Mouse (Mus musculus): ENCODE measurements at regions not wholly inside any gene's neighbourhood (a gene's known extent, or its start where the extent isn't known, plus 50 kb on each side); places are given as distances from the start of the nearest gene placed in this dataset.
A peak's percentile ranks its signal among the peaks of the same experiment; 100 is the strongest.

- Histone ChIP-seq H3K36me3 (ENCODE audit: insufficient read depth) (no peaks in the 10 kb centered on the region), H3K27me3 (ENCODE audit: insufficient read depth, low read length) (no peaks in the 10 kb centered on the region), H3K9ac (no peak overlapping the region), H3K27ac (ENCODE audit: low read depth) (no peak overlapping the region), H3K4me3 (ENCODE audit: low read depth, low read length) (no peak overlapping the region), H3K9me3 (ENCODE audit: low read depth, low read length) (no peaks in the 10 kb centered on the region), H3K4me1 (ENCODE audit: insufficient read depth) (no peaks in the 10 kb centered on the region), H3K4me2 (no peak overlapping the region)
- no peak for TF ChIP-seq CTCF (IDR thresholded peaks at IDR 0.05; ENCODE audit: low read depth)
- DNase-seq = peak; percentile 71
- 39% methylated on average over 4 of the region's 4 CpGs for WGBS
- ATAC-seq (ENCODE audit: insufficient read depth) = no peak
Observed at GRCm38 (mm10) chr1:185648926-185649325, 194.3 kb downstream of the Slc30a10 start.

- no peak overlapping the region for H3K4me2 ChIP-seq
- no peaks in the 10 kb centered on the region for H3K4me1 ChIP-seq (ENCODE audit: insufficient read depth)
- H3K9ac ChIP-seq = no peak overlapping the region
- H3K36me3 ChIP-seq (ENCODE audit: insufficient read depth) = no peaks in the 10 kb centered on the region
- H3K27me3 ChIP-seq (ENCODE audit: insufficient read depth, low read length) = no peaks in the 10 kb centered on the region
- no peak overlapping the region for H3K27ac ChIP-seq (ENCODE audit: low read depth)
- no peak overlapping the region for H3K4me3 ChIP-seq (ENCODE audit: low read depth, low read length)
- WGBS = 55% methylated on average over 2 of the region's 2 CpGs
- no peaks in the 10 kb centered on the region for H3K9me3 ChIP-seq (ENCODE audit: low read depth, low read length)
- no peak for ATAC-seq (ENCODE audit: insufficient read depth)
- TF ChIP-seq CTCF (IDR thresholded peaks at IDR 0.05; ENCODE audit: low read depth) = no peak
- DNase-seq = no peak
Observed at GRCm38 (mm10) chr1:185650926-185651325, 196.3 kb downstream of the Slc30a10 start.

GRCm38 (mm10) chr1:185655021-185655420 is 200.4 kb downstream of the Slc30a10 start:
- WGBS = 78% methylated on average over 7 of the region's 7 CpGs
- H3K4me3 ChIP-seq (ENCODE audit: low read depth, low read length) = no peak overlapping the region
- H3K36me3 ChIP-seq (ENCODE audit: insufficient read depth) = no peaks in the 10 kb centered on the region
- no peak for TF ChIP-seq CTCF (IDR thresholded peaks at IDR 0.05; ENCODE audit: low read depth)
- no peak overlapping the region for H3K4me2 ChIP-seq
- H3K4me1 ChIP-seq (ENCODE audit: insufficient read depth) = no peaks in the 10 kb centered on the region; the same call in 1 of the 2 replicates
- H3K27ac ChIP-seq (ENCODE audit: low read depth) = no peak overlapping the region
- DNase-seq = no peak
- no peak overlapping the region for H3K9ac ChIP-seq
- no peak for ATAC-seq (ENCODE audit: insufficient read depth)
- no peaks in the 10 kb centered on the region for H3K27me3 ChIP-seq (ENCODE audit: insufficient read depth, low read length)
- no peaks in the 10 kb centered on the region for H3K9me3 ChIP-seq (ENCODE audit: low read depth, low read length)

GRCm38 (mm10) chr1:185655461-185655860 is 200.8 kb downstream of the Slc30a10 start:
- H3K4me3 ChIP-seq (ENCODE audit: low read depth, low read length) = no peak overlapping the region
- H3K36me3 ChIP-seq (ENCODE audit: insufficient read depth) = no peaks in the 10 kb centered on the region
- H3K9ac ChIP-seq = no peak overlapping the region
- H3K4me1 ChIP-seq (ENCODE audit: insufficient read depth) = no peaks in the 10 kb centered on the region; the same call in 1 of the 2 replicates
- DNase-seq = no peak
- no peaks in the 10 kb centered on the region for H3K9me3 ChIP-seq (ENCODE audit: low read depth, low read length)
- H3K4me2 ChIP-seq = no peak overlapping the region
- no peak for ATAC-seq (ENCODE audit: insufficient read depth)
- no peak for TF ChIP-seq CTCF (IDR thresholded peaks at IDR 0.05; ENCODE audit: low read depth)
- no peak overlapping the region for H3K27ac ChIP-seq (ENCODE audit: low read depth)
- WGBS = 74% methylated on average over 4 of the region's 4 CpGs
- H3K27me3 ChIP-seq (ENCODE audit: insufficient read depth, low read length) = no peaks in the 10 kb centered on the region

GRCm38 (mm10) chr1:185657286-185657685 is 202.6 kb downstream of the Slc30a10 start:
- no peak for ATAC-seq (ENCODE audit: insufficient read depth)
- no peak for DNase-seq
- H3K36me3 ChIP-seq (ENCODE audit: insufficient read depth) = no peaks in the 10 kb centered on the region
- no peak for TF ChIP-seq CTCF (IDR thresholded peaks at IDR 0.05; ENCODE audit: low read depth)
- H3K27ac ChIP-seq (ENCODE audit: low read depth) = no peak overlapping the region
- no peaks in the 10 kb centered on the region; the same call in 1 of the 2 replicates for H3K4me1 ChIP-seq (ENCODE audit: insufficient read depth)
- 85% methylated on average over 8 of the region's 8 CpGs for WGBS
- H3K9me3 ChIP-seq (ENCODE audit: low read depth, low read length) = no peaks in the 10 kb centered on the region
- H3K4me2 ChIP-seq = no peak overlapping the region
- H3K9ac ChIP-seq = no peak overlapping the region
- H3K4me3 ChIP-seq (ENCODE audit: low read depth, low read length) = no peak overlapping the region
- H3K27me3 ChIP-seq (ENCODE audit: insufficient read depth, low read length) = no peaks in the 10 kb centered on the region

GRCm38 (mm10) chr1:185659476-185659875 is 204.8 kb downstream of the Slc30a10 start:
- TF ChIP-seq CTCF (IDR thresholded peaks at IDR 0.05; ENCODE audit: low read depth) = no peak
- DNase-seq = no peak
- Histone ChIP-seq H3K9me3 (ENCODE audit: low read depth, low read length) (no peaks in the 10 kb centered on the region), H3K4me2 (no peak overlapping the region), H3K4me1 (ENCODE audit: insufficient read depth) (no peaks in the 10 kb centered on the region; the same call in 1 of the 2 replicates), H3K9ac (no peak overlapping the region), H3K36me3 (ENCODE audit: insufficient read depth) (no peaks in the 10 kb centered on the region), H3K27ac (ENCODE audit: low read depth) (no peak overlapping the region), H3K4me3 (ENCODE audit: low read depth, low read length) (no peak overlapping the region), H3K27me3 (ENCODE audit: insufficient read depth, low read length) (no peaks in the 10 kb centered on the region)
- WGBS = 68% methylated on average over 5 of the region's 5 CpGs
- no peak for ATAC-seq (ENCODE audit: insufficient read depth)

GRCm38 (mm10) chr1:185662336-185662735 is 207.7 kb downstream of the Slc30a10 start:
- ATAC-seq (ENCODE audit: insufficient read depth) = no peak
- WGBS = 74% methylated on average over 3 of the region's 3 CpGs

More at GRCm38 (mm10) chr1:185662336-185662735, 207.7 kb downstream of the Slc30a10 start:
- Histone ChIP-seq H3K4me3 (ENCODE audit: low read depth, low read length) (no peak overlapping the region), H3K36me3 (ENCODE audit: insufficient read depth) (no peaks in the 10 kb centered on the region), H3K9me3 (ENCODE audit: low read depth, low read length) (no peaks in the 10 kb centered on the region), H3K27ac (ENCODE audit: low read depth) (no peak overlapping the region), H3K4me2 (no peak overlapping the region), H3K9ac (no peak overlapping the region), H3K4me1 (ENCODE audit: insufficient read depth) (peaks cover 5% of the 10 kb centered on the region; the same call in 1 of the 2 replicates), H3K27me3 (ENCODE audit: insufficient read depth, low read length) (no peaks in the 10 kb centered on the region)
- no peak for TF ChIP-seq CTCF (IDR thresholded peaks at IDR 0.05; ENCODE audit: low read depth)
- no peak for DNase-seq
